Mouse (Mus musculus): ENCODE measurements around the gene Ptpn21.
A peak's percentile ranks its signal among the peaks of the same experiment; 100 is the strongest.

Ptpn21 gene

GRCm38 (mm10) chr12:98721030-98721429, 16.2 kb downstream of the Ptpn21 start:
- DNase-seq (ENCODE audit: low spot score): no peak

GRCm38 (mm10) chr12:98720628-98721027, 16.6 kb downstream of the Ptpn21 start:
- no peak for DNase-seq (ENCODE audit: low spot score)

GRCm38 (mm10) chr12:98716142-98716541, 21.1 kb downstream of the Ptpn21 start:
- DNase-seq (ENCODE audit: low spot score): no peak

- no peak for DNase-seq (ENCODE audit: low spot score)
These were observed 22.4 kb downstream of the Ptpn21 start for GRCm38 (mm10) chr12:98714757-98715156.

- DNase-seq (ENCODE audit: low spot score): no peak
These were observed 23.5 kb downstream of the Ptpn21 start for GRCm38 (mm10) chr12:98713621-98714103.

- no peak for DNase-seq (ENCODE audit: low spot score)
These were observed 24.4 kb downstream of the Ptpn21 start for GRCm38 (mm10) chr12:98712819-98713218.

- no peak for DNase-seq (ENCODE audit: low spot score)
These were observed 33.2 kb downstream of the Ptpn21 start for GRCm38 (mm10) chr12:98703961-98704360.

GRCm38 (mm10) chr12:98703554-98703953, 33.7 kb downstream of the Ptpn21 start:
- no peak for DNase-seq (ENCODE audit: low spot score)

- no peak for DNase-seq (ENCODE audit: low spot score)
These were observed 35.6 kb downstream of the Ptpn21 start for GRCm38 (mm10) chr12:98701564-98701963.

- no peak for DNase-seq (ENCODE audit: low spot score)
These were observed 40.0 kb downstream of the Ptpn21 start for GRCm38 (mm10) chr12:98697202-98697601.

- no peak for DNase-seq (ENCODE audit: low spot score)
These were observed 47.0 kb downstream of the Ptpn21 start for GRCm38 (mm10) chr12:98690230-98690629.

GRCm38 (mm10) chr12:98683574-98683973, 53.6 kb downstream of the Ptpn21 start:
- DNase-seq (ENCODE audit: low spot score): no peak

GRCm38 (mm10) chr12:98683171-98683570, 54.0 kb downstream of the Ptpn21 start:
- no peak for DNase-seq (ENCODE audit: low spot score)

GRCm38 (mm10) chr12:98682196-98682595, 55.0 kb downstream of the Ptpn21 start:
- DNase-seq (ENCODE audit: low spot score): no peak

- DNase-seq (ENCODE audit: low spot score): no peak
These were observed 57.3 kb downstream of the Ptpn21 start for GRCm38 (mm10) chr12:98679906-98680305.

- no peak for DNase-seq (ENCODE audit: low spot score)
These were observed 59.9 kb downstream of the Ptpn21 start for GRCm38 (mm10) chr12:98677336-98677735.

- DNase-seq (ENCODE audit: low spot score): no peak
These were observed 60.3 kb downstream of the Ptpn21 start for GRCm38 (mm10) chr12:98676861-98677260.

GRCm38 (mm10) chr12:98674627-98675143, 62.5 kb downstream of the Ptpn21 start:
- peak; percentile 39 for DNase-seq (ENCODE audit: low spot score)

- no peak for DNase-seq (ENCODE audit: low spot score)
These were observed 63.3 kb downstream of the Ptpn21 start for GRCm38 (mm10) chr12:98673879-98674278.

GRCm38 (mm10) chr12:98670429-98670828, 66.8 kb downstream of the Ptpn21 start:
- DNase-seq (ENCODE audit: low spot score): no peak

GRCm38 (mm10) chr12:98669864-98670263, 67.3 kb downstream of the Ptpn21 start:
- no peak for DNase-seq (ENCODE audit: low spot score)

GRCm38 (mm10) chr12:98669086-98669485, 68.1 kb downstream of the Ptpn21 start:
- DNase-seq (ENCODE audit: low spot score): no peak

- no peak for DNase-seq (ENCODE audit: low spot score)
These were observed 68.9 kb downstream of the Ptpn21 start for GRCm38 (mm10) chr12:98668132-98668814.

- DNase-seq (ENCODE audit: low spot score): no peak
These were observed 74.6 kb downstream of the Ptpn21 start for GRCm38 (mm10) chr12:98662617-98663016.
